Mouse (Mus musculus): ENCODE results near the gene Noxo1. TPM values are rescaled to one million over a fixed set of nuclear protein-coding genes. Genes with fewer than 3 reads are reported as not detected.
"Not testable (repeated sequence)": the region's sequence is repeated elsewhere in the genome, so short reads cannot be mapped to it uniquely, and the experiment has no call there.

Noxo1 gene
- polyA plus RNA-seq, 1 experiment: 2.5 TPM

GRCm38 (mm10) chr17:24705821-24706220 lies 9.8 kb downstream of the Noxo1 start:
- Histone ChIP-seq H3K27ac (ENCODE audit: control insufficient read depth, insufficient read depth, low read depth, low read length, poor library complexity) (no peak overlapping the region), H3K4me1 (ENCODE audit: control insufficient read depth, insufficient read depth, low read length) (no peaks in the 10 kb centered on the region; the same call in 1 of the 2 replicates), H3K4me3 (replicated peaks; ENCODE audit: control insufficient read depth, low read depth, low read length) (no peak overlapping the region)
- no peak for TF ChIP-seq POLR2A (IDR thresholded peaks at IDR 0.05; ENCODE audit: borderline replicate concordance, control insufficient read depth, low read depth, low read length)
- no peak for TF ChIP-seq CTCF (IDR thresholded peaks at IDR 0.05; ENCODE audit: control insufficient read depth, insufficient read depth, low read length)
- WGBS: 92% methylated on average over 3 of the region's 3 CpGs

GRCm38 (mm10) chr17:24706982-24707800 lies 11.2 kb downstream of the Noxo1 start, which contains the start of gene Tbl3:
Gene Tbl3 (minus strand): TSS chr17:24707660.
- TF ChIP-seq POLR2A (IDR thresholded peaks at IDR 0.05; ENCODE audit: borderline replicate concordance, control insufficient read depth, low read depth, low read length) (peak; percentile 83; the same call in 1 of the 2 replicates), CTCF (IDR thresholded peaks at IDR 0.05; ENCODE audit: control insufficient read depth, insufficient read depth, low read length) (no peak)
- 3% methylated on average over 32 of the region's 32 CpGs for WGBS
- Histone ChIP-seq H3K4me1 (ENCODE audit: control insufficient read depth, insufficient read depth, low read length) (no peaks in the 10 kb centered on the region; the same call in 1 of the 2 replicates), H3K4me3 (replicated peaks; ENCODE audit: control insufficient read depth, low read depth, low read length) (peak within 1 kb of the TSS; percentile 99), H3K27ac (ENCODE audit: control insufficient read depth, insufficient read depth, low read depth, low read length, poor library complexity) (peak within 1 kb of the TSS; percentile 83)

- WGBS: 1% methylated on average over 24 of the region's 24 CpGs
- H3K4me3 ChIP-seq (replicated peaks; ENCODE audit: control insufficient read depth, low read depth, low read length): peak overlapping the region; percentile 99
- TF ChIP-seq CTCF (IDR thresholded peaks at IDR 0.05; ENCODE audit: control insufficient read depth, insufficient read depth, low read length): no peak
- no peak for TF ChIP-seq POLR2A (IDR thresholded peaks at IDR 0.05; ENCODE audit: borderline replicate concordance, control insufficient read depth, low read depth, low read length)
- H3K4me1 ChIP-seq (ENCODE audit: control insufficient read depth, insufficient read depth, low read length): no peaks in the 10 kb centered on the region; the same call in 1 of the 2 replicates
- H3K27ac ChIP-seq (ENCODE audit: control insufficient read depth, insufficient read depth, low read depth, low read length, poor library complexity): peak overlapping the region; percentile 83
These were observed 11.9 kb downstream of the Noxo1 start for GRCm38 (mm10) chr17:24707801-24708425.

- TF ChIP-seq POLR2A (IDR thresholded peaks at IDR 0.05; ENCODE audit: borderline replicate concordance, control insufficient read depth, low read depth, low read length) (no peak), CTCF (IDR thresholded peaks at IDR 0.05; ENCODE audit: control insufficient read depth, insufficient read depth, low read length) (no peak)
- Histone ChIP-seq H3K4me3 (replicated peaks; ENCODE audit: control insufficient read depth, low read depth, low read length) (no peak overlapping the region), H3K4me1 (ENCODE audit: control insufficient read depth, insufficient read depth, low read length) (no peaks in the 10 kb centered on the region; the same call in 1 of the 2 replicates), H3K27ac (ENCODE audit: control insufficient read depth, insufficient read depth, low read depth, low read length, poor library complexity) (no peak overlapping the region)
- whole genome bisulfite sequencing: 19% methylated on average over 2 of the region's 2 CpGs
These were observed 12.6 kb downstream of the Noxo1 start for GRCm38 (mm10) chr17:24708646-24709045.

- WGBS: 90% methylated on average over 6 of the region's 6 CpGs
- Histone ChIP-seq H3K4me1 (ENCODE audit: control insufficient read depth, insufficient read depth, low read length) (no peaks in the 10 kb centered on the region), H3K4me3 (replicated peaks; ENCODE audit: control insufficient read depth, low read depth, low read length) (no peak overlapping the region), H3K27ac (ENCODE audit: control insufficient read depth, insufficient read depth, low read depth, low read length, poor library complexity) (no peak overlapping the region)
- TF ChIP-seq POLR2A (IDR thresholded peaks at IDR 0.05; ENCODE audit: borderline replicate concordance, control insufficient read depth, low read depth, low read length) (no peak), CTCF (IDR thresholded peaks at IDR 0.05; ENCODE audit: control insufficient read depth, insufficient read depth, low read length) (no peak)
These were observed 19.5 kb downstream of the Noxo1 start for GRCm38 (mm10) chr17:24715556-24715955.

- TF ChIP-seq CTCF (IDR thresholded peaks at IDR 0.05; ENCODE audit: control insufficient read depth, insufficient read depth, low read length) (no peak), POLR2A (IDR thresholded peaks at IDR 0.05; ENCODE audit: borderline replicate concordance, control insufficient read depth, low read depth, low read length) (no peak)
- 93% methylated on average over 15 of the region's 15 CpGs for WGBS
These were observed 20.2 kb downstream of the Noxo1 start for GRCm38 (mm10) chr17:24716166-24716682.

GRCm38 (mm10) chr17:24717943-24718342 lies 21.9 kb downstream of the Noxo1 start, which contains the start of the genes Rnf151 and Rps2:
Gene Rnf151 (minus strand): TSS chr17:24718063.
Gene Rps2 (plus strand): TSS chr17:24718116.
- Histone ChIP-seq H3K4me1 (ENCODE audit: control insufficient read depth, insufficient read depth, low read length) (no peaks in the 10 kb centered on the region), H3K4me3 (replicated peaks; ENCODE audit: control insufficient read depth, low read depth, low read length) (no peak within 1 kb of the TSS), H3K27ac (ENCODE audit: control insufficient read depth, insufficient read depth, low read depth, low read length, poor library complexity) (no peak within 1 kb of the TSS)
- TF ChIP-seq POLR2A (IDR thresholded peaks at IDR 0.05; ENCODE audit: borderline replicate concordance, control insufficient read depth, low read depth, low read length): no peak
- no peak for TF ChIP-seq CTCF (IDR thresholded peaks at IDR 0.05; ENCODE audit: control insufficient read depth, insufficient read depth, low read length)
- WGBS: 81% methylated on average over 4 of the region's 4 CpGs

More at GRCm38 (mm10) chr17:24716166-24716682, 20.2 kb downstream of the Noxo1 start:
- Histone ChIP-seq H3K4me3 (replicated peaks; ENCODE audit: control insufficient read depth, low read depth, low read length) (no peak overlapping the region), H3K27ac (ENCODE audit: control insufficient read depth, insufficient read depth, low read depth, low read length, poor library complexity) (no peak overlapping the region), H3K4me1 (ENCODE audit: control insufficient read depth, insufficient read depth, low read length) (no peaks in the 10 kb centered on the region)

GRCm38 (mm10) chr17:24718938-24719337 lies 22.9 kb downstream of the Noxo1 start:
- H3K27ac ChIP-seq (ENCODE audit: control insufficient read depth, insufficient read depth, low read depth, low read length, poor library complexity); H3K4me3 ChIP-seq (replicated peaks; ENCODE audit: control insufficient read depth, low read depth, low read length); H3K4me1 ChIP-seq (ENCODE audit: control insufficient read depth, insufficient read depth, low read length): not testable (repeated sequence)
- 65% methylated on average over 5 of the region's 5 CpGs for WGBS
